Mouse (Mus musculus) mature B cell (primary cell): ENCODE data around the gene Olfr750.

ENCODE experiments used
- in situ Hi-C: fragments of 300-500 bp; cut with MboI; formaldehyde crosslinking; loops from 2 replicates; pipeline ENCODE4 v1.14.3; 2019

The Olfr750 gene

DNA sequence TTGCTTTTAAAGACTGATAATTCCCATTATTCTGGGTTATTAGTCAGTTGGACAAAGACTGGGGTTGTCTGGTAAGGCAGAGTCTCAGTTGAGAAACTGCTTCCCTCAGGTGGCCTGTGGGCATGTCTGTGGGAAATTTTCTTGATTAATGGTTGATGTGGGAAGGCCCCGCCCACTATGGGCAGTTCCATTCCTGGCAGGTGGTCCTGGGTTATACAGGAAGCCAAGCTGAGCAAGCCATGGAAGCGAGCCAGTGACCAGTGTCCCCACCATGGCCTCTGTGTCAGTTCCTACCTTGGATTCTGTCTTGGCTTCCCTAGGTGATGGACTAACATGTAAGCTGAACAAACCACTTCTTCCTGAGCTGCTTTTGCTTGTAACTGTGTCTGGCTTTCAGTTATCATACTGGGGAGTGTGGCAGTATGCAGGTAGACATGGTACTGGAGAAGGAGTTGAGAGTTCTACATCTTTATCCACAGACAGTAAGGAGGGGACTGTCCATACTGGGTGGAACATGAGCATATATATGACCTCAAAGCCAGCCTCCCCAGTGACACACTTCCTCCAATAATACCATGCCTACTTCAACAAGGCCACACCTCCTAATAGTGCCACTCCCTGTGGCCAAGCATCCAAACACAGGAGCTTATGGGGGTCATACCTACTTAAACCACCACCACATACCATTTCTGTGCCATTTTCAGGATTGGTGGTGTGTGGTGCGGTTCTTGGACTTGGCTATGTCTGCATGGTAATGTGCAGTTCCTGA lies 46.7 kb downstream of the Olfr750 start:
- in situ Hi-C loops, result loop anchor here (5.0 kb wide), 1 partner anchor 35 kb away; no protein-coding TSS in a partner anchor

DNA sequence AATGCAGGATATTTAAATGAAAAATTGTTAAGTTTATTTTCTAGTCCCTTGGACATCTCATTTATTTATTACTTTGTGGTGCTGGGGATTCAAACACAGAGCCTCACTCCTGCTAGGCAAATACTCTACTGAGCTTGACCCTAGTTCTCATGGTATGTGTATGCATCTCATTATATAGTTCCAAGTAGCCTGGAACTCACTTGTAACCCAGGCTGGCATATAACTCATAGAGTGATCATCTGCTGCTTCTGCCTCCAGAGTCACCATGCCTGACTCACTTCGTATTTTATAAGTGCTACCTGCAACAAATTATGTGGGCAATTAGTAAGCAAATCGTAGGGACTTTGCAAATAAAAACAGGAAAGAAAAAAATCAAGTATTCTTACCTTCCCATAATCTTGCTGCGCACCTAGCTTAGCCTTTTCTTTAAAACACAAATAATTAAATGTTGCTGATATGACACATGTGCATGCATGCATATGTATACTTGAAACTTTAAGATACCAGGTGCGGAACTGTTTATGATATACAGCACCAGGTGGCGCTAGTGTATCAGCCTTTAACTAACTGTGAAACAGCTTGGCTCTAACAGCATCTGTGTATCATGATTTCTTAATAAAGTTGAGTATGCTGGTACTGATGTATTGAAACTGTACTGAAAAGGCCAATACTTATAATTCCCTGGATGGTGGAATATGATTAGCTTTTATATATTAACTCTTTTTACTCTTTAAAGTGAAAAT lies 47.7 kb downstream of the Olfr750 start:
- in situ Hi-C loops, result loop anchor here (5.0 kb wide), 1 partner anchor 36 kb away; no protein-coding TSS in a partner anchor

DNA sequence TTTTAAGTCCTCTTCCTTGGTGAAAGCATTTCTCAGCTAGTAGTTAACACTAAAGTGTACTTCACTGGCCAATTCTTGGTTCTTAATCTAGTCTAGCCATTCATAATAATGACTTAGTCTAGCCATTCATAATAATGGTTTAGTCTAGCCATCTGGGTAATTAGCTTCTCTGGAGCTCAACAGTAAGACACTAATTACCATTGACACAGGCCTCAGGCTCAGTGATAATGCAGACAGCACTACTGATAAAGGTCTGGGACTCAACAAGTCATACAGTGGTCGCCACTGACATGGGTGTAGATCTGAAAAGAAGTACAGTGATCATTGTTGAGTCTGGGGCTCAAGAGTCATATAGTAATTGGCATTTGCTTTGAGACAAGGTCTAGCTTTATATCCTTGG lies 49.4 kb downstream of the Olfr750 start:
- in situ Hi-C loops, result loop anchor here (5.0 kb wide), 1 partner anchor 37 kb away; no protein-coding TSS in a partner anchor

DNA sequence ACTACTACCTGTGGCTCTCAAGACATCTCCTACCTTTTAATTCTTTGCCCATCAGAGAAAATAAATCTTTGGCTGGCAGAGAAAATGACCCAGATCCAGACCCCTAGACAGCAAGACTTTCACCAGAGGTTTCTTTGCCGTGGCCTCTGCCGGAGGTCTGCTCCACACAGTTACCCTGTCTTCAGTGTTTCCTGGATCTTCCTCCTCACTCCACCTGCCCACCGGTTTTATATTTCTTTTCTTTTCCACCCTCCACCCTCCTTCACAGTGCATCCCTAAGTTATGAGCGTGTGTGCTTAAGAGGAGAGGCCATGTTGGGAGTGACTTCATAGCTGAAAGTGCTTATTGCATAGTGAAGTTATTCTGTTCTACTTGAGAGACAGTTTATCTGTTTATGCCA lies 50.8 kb downstream of the Olfr750 start:
- in situ Hi-C loops, result no loop called here

DNA sequence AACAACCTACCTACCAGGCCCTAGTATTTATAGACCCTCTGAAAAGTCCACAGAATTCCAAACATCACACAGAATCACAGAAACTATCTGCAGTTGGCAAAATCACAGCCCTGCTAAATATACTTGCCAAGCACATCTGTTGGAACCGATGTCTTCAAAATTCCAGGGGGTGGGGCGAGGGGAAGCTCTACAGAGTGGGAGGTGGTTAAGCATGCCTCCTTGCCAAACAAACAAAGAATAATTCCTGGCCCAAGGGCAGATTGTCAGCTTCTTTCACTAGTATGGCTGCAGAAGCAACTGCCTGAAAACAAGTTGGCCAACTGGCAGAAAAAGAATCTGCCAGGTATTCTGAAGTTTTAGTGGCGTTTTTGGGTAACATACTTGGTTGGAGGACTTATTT lies 57.0 kb downstream of the Olfr750 start:
- in situ Hi-C loops, result no loop called here
